Mouse (Mus musculus) olfactory bulb, adult 2 months (tissue): ENCODE results near the gene Gm10490. TPM values are rescaled to one million over a fixed set of nuclear protein-coding genes. Genes with fewer than 3 reads are reported as not detected.

Experiments used
- H3K27ac ChIP-seq: fragments of 200-500 bp; 2 replicates; pipeline ENCODE4 v1.5.1; 2012; ENCODE audit warnings: low read depth, low read length; ENCODE audit not compliant: insufficient read depth
- H3K4me1 ChIP-seq: fragments of 200-500 bp; 2 replicates; pipeline ENCODE4 v1.6.1; 2012; ENCODE audit warnings: low read length; ENCODE audit not compliant: control insufficient read depth, insufficient read depth
- H3K4me3 ChIP-seq: fragments of 200-500 bp; 2 replicates; pipeline ENCODE4 v1.5.1; 2012; ENCODE audit warnings: mild to moderate bottlenecking, low read depth, low read length, moderate library complexity; ENCODE audit not compliant: insufficient read depth
- CTCF ChIP-seq: fragments of 200-500 bp; IDR thresholded peaks from 2 replicates; pipeline ENCODE4 v1.5.1; 2012; ENCODE audit warnings: low read depth, mild to moderate bottlenecking, low read length, moderate library complexity; ENCODE audit not compliant: insufficient read depth
- POLR2A ChIP-seq: fragments of 200-500 bp; IDR thresholded peaks from 2 replicates; pipeline ENCODE4 v1.6.1; 2012; ENCODE audit warnings: mild to moderate bottlenecking, low read depth, low read length, moderate library complexity; ENCODE audit not compliant: insufficient read depth
- WGBS: fragments of 180-500 bp; shearing (Covaris S2); methylation state at CpG from one replicate; pipeline ENCODE4 v1.1.7; 2018; 5-methylcytosine and 5-hydroxymethylcytosine counted together
- polyA plus RNA-seq: library from polyadenylated mRNA; stranded (reverse); fragments of >200 nt; gene quantifications from 2 replicates; pipeline ENCODE4 v1.2.4, GENCODE M21; 2012; ENCODE audit warnings: low replicate concordance; ENCODE audit not compliant: missing spikeins, insufficient read depth, insufficient read length

Gene Gm10490
- polyA plus RNA-seq, 1 experiment: not detected

DNA sequence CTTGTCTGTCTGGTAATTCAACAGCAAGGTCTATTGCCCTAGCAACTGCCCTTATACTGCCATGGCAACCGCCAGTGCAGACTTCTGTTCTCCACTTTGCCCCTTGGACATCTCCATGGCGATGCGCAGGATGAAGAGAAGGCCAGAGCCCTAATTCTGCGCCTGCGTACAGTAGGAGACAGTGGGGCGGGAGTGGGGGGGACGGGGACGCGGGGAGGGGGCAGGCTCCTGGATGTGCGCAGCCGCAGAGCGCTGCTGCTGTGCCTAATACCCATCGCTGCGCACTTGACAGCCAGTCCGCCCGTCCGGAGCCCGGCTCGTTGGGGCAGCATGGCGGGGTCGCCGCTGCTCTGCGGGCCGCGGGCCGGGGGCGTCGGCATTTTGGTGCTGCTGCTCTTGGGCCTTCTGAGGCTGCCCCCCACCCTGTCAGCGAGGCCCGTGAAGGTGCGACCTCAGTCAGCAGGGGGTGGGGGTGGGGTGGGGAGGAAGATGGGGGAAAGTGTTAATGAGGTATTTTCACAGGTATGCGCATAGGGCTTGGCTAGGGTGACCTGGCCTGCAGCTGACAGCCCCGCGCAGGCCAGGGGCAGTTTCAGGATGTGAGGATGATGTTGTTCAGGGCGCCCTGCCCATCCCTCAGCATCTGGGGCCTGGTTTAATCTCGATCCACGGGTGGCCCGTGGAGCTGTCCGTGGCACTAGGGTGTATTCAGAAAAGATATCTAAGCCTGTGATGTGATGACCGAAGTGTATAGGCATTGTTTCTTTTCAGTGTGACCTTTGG, 10.4 kb downstream of the Gm10490 start, which contains the start of gene Pcsk1n:
Pcsk1n (plus strand) TSS at position 222 of the 783 bp plus-strand sequence.
- peak within 1 kb of the TSS; percentile 66 for H3K4me3 ChIP-seq
- WGBS: 19% methylated on average over 35 of the region's 40 CpGs
- peaks cover 13% of the 10 kb centered on the region; the same call in 1 of the 2 replicates for H3K4me1 ChIP-seq
- H3K27ac ChIP-seq: peak within 1 kb of the TSS; percentile 82
- TF ChIP-seq POLR2A (peak; percentile 49; the same call in 1 of the 2 replicates), CTCF (no peak)

DNA sequence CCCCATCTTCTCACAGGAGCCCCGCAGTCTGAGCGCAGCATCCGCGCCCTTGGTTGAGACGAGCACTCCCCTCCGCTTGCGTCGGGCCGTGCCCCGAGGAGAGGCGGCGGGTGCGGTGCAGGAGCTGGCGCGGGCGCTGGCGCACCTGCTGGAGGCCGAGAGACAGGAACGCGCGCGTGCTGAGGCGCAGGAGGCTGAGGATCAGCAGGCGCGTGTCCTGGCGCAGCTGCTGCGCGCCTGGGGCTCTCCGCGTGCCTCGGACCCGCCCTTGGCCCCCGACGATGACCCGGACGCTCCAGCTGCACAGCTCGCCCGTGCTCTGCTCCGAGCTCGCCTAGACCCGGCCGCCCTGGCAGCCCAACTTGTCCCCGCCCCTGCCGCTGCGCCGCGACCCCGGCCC, 12.7 kb downstream of the Gm10490 start:
- Histone ChIP-seq H3K4me3 (peak overlapping the region; percentile 44), H3K27ac (no peak overlapping the region), H3K4me1 (peaks cover 13% of the 10 kb centered on the region; the same call in 1 of the 2 replicates)
- TF ChIP-seq POLR2A (no peak), CTCF (no peak)
- WGBS: 18% methylated on average over 48 of the region's 48 CpGs

DNA sequence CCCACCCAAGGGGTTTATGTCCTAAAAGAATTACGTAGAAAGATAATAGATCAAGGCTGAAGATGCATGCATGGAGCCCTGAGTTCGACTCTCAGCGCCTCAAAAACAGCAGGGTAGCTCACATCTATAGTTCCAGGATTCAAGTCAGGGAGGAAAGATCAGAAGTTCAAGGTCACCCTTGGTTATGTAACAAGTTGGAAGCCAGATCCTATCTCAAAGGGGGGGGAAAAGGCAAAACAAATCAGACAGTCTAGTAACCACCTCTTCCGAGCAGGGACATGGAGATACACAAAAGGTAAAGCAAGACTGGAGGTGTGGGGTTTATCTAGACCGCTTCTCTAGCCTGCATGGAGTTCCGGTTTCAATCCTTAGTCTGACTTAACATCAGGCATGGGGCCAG, 16.9 kb downstream of the Gm10490 start:
- Histone ChIP-seq H3K4me1 (peaks cover 13% of the 10 kb centered on the region; the same call in 1 of the 2 replicates), H3K27ac (no peak overlapping the region), H3K4me3 (no peak overlapping the region)
- TF ChIP-seq CTCF: no peak
- TF ChIP-seq POLR2A: no peak
- WGBS: 80% methylated on average over 6 of the region's 6 CpGs

DNA sequence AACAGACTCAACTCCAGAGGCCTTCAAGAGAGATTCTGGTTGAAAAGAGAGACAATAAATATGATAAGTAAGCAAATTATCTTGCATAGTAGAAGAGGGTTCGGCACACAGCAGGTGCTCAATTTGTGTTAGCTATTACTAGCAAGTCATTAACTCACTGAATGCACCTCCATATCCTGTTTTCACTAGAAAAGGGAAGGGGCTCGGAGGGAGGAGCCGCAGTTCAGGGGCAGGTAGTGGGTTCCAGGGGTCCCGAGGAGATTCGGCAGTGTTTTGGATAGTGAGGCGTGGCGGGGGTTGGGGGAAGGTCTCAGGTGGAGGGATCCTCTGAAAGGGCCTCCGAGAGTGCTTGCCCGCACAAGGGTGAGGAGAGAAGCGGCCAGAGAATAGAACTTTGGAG, 17.8 kb downstream of the Gm10490 start:
- H3K4me1 ChIP-seq: peaks cover 10% of the 10 kb centered on the region; the same call in 1 of the 2 replicates
- WGBS: 57% methylated on average over 10 of the region's 10 CpGs
- TF ChIP-seq POLR2A (no peak), CTCF (no peak)
- H3K4me3 ChIP-seq: no peak overlapping the region
- H3K27ac ChIP-seq: no peak overlapping the region

DNA sequence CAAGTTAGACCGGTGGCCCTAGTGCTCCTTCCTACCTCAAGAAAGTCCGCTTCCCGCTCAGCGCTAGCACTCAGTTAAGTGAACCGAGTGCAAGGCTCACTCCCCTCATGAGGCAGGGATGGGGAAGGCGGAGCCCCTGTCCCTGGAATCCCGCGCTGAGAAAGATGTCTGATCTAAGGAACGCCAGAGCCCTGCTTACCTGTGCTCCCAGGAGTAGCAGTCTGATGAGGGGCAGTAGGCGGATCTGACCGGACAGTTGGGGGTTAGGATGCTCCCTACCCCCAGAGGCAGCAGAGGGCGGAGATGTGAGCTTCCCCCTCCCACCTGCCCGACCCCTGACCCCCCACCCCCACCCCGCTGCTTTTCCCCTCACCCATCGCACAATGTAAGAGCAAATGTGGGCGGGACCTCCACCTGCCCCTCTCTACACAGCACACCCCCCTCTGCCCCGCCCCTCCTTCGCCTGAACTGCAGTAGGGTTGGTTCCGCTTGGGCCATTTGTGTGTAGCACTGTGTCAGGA, 19.0 kb downstream of the Gm10490 start, which contains the start of gene Eras:
Eras (minus strand) TSS at position 338 of the 521 bp plus-strand sequence.
- Histone ChIP-seq H3K27ac (no peak within 1 kb of the TSS), H3K4me1 (no peaks in the 10 kb centered on the region), H3K4me3 (no peak within 1 kb of the TSS)
- TF ChIP-seq POLR2A: no peak
- TF ChIP-seq CTCF: no peak
- 33% methylated on average over 19 of the region's 19 CpGs for WGBS

DNA sequence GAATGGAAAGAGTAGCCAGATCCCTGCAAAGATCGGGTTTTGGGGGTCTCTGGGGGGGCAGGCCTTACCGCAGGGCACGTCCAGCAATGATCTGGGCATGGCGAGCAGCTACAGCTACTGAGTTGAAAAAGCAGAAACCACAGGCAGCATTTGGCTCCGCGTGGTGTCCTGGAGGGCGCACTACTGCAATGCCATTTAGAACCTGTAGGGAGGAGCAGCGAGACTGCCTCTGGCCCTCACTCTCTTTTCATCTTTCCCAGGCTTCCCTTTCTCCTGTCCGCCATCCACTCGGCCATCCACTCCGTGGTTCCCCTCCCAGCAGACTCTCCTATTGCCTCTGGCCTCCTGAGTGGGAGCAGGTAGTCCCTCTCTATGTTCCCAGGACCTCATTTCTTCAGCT, 27.5 kb downstream of the Gm10490 start:
- TF ChIP-seq CTCF (no peak), POLR2A (no peak)
- no peak overlapping the region for H3K4me3 ChIP-seq
- WGBS: 63% methylated on average over 11 of the region's 11 CpGs
- H3K27ac ChIP-seq: no peak overlapping the region
- no peaks in the 10 kb centered on the region for H3K4me1 ChIP-seq

DNA sequence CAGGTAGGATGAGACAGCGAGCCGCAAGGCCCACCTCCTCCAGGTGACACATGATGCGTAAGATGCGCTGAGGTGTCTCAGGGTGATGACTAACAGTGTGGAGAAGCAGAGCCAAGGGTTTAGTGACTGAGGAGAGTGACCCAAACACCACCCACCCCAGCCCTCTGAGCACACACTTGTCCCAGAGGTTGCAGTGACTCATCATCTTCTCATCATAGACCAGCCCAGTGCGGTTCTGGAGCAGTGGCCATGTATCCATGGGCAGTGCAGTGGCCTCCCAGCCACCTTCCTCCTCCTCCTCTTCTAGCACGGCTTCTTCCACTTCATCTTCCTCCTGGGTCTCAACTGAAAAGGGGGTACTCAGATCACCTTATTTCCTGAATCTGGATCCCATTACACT, 28.3 kb downstream of the Gm10490 start:
- TF ChIP-seq CTCF (no peak), POLR2A (no peak)
- 90% methylated on average over 6 of the region's 6 CpGs for WGBS

DNA sequence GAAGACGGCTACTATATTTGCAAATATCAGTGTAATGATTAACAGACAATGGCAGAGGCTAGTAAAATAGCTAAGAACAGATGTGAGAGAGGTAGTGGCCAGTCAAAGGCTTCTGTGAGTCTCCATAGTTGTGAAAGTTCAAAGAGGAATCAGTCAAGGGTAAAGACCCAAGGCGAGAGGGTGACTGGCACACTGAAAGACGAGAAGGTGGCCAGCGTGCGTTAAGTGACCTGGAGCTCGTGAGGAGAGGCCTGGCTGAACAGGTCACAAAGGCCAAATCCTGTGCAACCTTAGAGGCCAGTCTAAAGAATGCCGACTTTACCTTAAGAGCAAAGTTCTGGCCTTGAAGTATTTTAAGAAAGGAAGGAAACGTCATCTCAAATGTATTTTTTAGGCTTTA, 36.3 kb downstream of the Gm10490 start:
- WGBS: 84% methylated on average over 8 of the region's 8 CpGs
- Histone ChIP-seq H3K4me1 (peaks cover 8% of the 10 kb centered on the region), H3K4me3 (no peak overlapping the region), H3K27ac (no peak overlapping the region)
- TF ChIP-seq CTCF: no peak
- no peak for TF ChIP-seq POLR2A

More for the DNA sequence above, 28.3 kb downstream of the Gm10490 start:
- Histone ChIP-seq H3K4me3 (no peak overlapping the region), H3K27ac (no peak overlapping the region), H3K4me1 (no peaks in the 10 kb centered on the region)
